Mouse (Mus musculus): ENCODE measurements around the gene Gfi1b.

GRCm38 (mm10) chr2:28621111-28621510 is 671 bp downstream of the Gfi1b start:
- TF ChIP-seq CTCF (IDR thresholded peaks at IDR 0.05; ENCODE audit: extremely low read depth, insufficient read length, insufficient replicate concordance, low read depth, low read length) = no peak
- TF ChIP-seq POLR2A (IDR thresholded peaks at IDR 0.05; ENCODE audit: low read depth, low read length) = no peak
